Mouse (Mus musculus): ENCODE measurements around the gene Cer1.

GRCm38 (mm10) chr4:82860566-82860965 is 24.4 kb downstream of the Cer1 start:
- TF ChIP-seq TCF12 (IDR thresholded peaks at IDR 0.05; ENCODE audit: insufficient read depth, poor library complexity, severe bottlenecking), result no peak
- no peak for TF ChIP-seq POLR2A (IDR thresholded peaks at IDR 0.05; ENCODE audit: insufficient read length, low read depth)
- no peak for TF ChIP-seq E2F4 (IDR thresholded peaks at IDR 0.05; ENCODE audit: insufficient read depth)
- TF ChIP-seq MYOD1 (IDR thresholded peaks at IDR 0.05; ENCODE audit: control insufficient read depth in 1 of 3, insufficient read length in 2 of 3, low read depth in 2 of 3), result no peak
- no peak for TF ChIP-seq SRF (IDR thresholded peaks at IDR 0.05; ENCODE audit: control insufficient read depth, insufficient read length, low read depth)
- no peak for TF ChIP-seq MAX (IDR thresholded peaks at IDR 0.05; ENCODE audit: low read depth)
- TF ChIP-seq USF1 (IDR thresholded peaks at IDR 0.05; ENCODE audit: low read depth), result no peak
- no peak for TF ChIP-seq MYOG (IDR thresholded peaks at IDR 0.05; ENCODE audit: control insufficient read depth in 1 of 3, insufficient read depth in 1 of 3, insufficient read length in 2 of 3, low read depth in 2 of 3)
